In genomic region chr4:115057674-115058316, GRCm38 (mm10) we compare ENCODE assay signal across 8 mouse cellular contexts. TPM values are rescaled to one million over a fixed set of nuclear protein-coding genes. Genes with fewer than 3 reads are reported as not detected.
DNase-seq lines count a peak whose midpoint lies in the region; ATAC-seq lines count a peak whose summit lies in the region.

No protein-coding gene starts in this region.

- H3K9ac ChIP-seq in kidney, embryonic 16.5 days (replicated peaks; ENCODE audit: low read length): peak overlapping the region; percentile 50
- H3K9ac ChIP-seq in stomach, embryonic 16.5 days (ENCODE audit: low read length): peak overlapping the region; percentile 66

- no peaks in the 10 kb centered on the region for H3K9me3 ChIP-seq in kidney, embryonic 16.5 days (ENCODE audit: low read length)
- H3K9me3 ChIP-seq in embryonic facial prominence, embryonic 10.5 days: no peaks in the 10 kb centered on the region
- no peaks in the 10 kb centered on the region for H3K9me3 ChIP-seq in stomach, embryonic 16.5 days (replicated peaks; ENCODE audit: control insufficient read depth, low read length)

- DNase-seq in kidney, postnatal 14 days: no peak
- peak; percentile 70 for DNase-seq in embryonic facial prominence, embryonic 10.5 days (ENCODE audit: low spot score)
- peak; percentile 29 for DNase-seq in heart, postnatal 4 days
- peak; percentile 25 for DNase-seq in lung, postnatal 10 days
- DNase-seq in layer of hippocampus, postnatal 36 days: no peak
- no peak for DNase-seq in frontal cortex, adult 2 months (ENCODE audit: extremely low spot score in 1 of 2, low spot score in 1 of 2)

- H3K4me1 ChIP-seq in kidney, embryonic 16.5 days (ENCODE audit: insufficient read depth, low read length): peaks cover 14% of the 10 kb centered on the region
- peaks cover 23% of the 10 kb centered on the region for H3K4me1 ChIP-seq in embryonic facial prominence, embryonic 10.5 days
- peaks cover 20% of the 10 kb centered on the region for H3K4me1 ChIP-seq in stomach, embryonic 16.5 days (ENCODE audit: control insufficient read depth, insufficient read depth, low read length)

- H3K4me2 ChIP-seq in kidney, embryonic 16.5 days (replicated peaks; ENCODE audit: low read depth, low read length): peak overlapping the region; percentile 58
- H3K4me2 ChIP-seq in stomach, embryonic 16.5 days (ENCODE audit: low read depth, low read length): peak overlapping the region; percentile 64

- peak overlapping the region; percentile 69 for H3K27ac ChIP-seq in kidney, embryonic 16.5 days (ENCODE audit: low read length)
- H3K27ac ChIP-seq in embryonic facial prominence, embryonic 10.5 days (replicated peaks): peak overlapping the region; percentile 68
- no peak overlapping the region; the same call in none of the 2 replicates for H3K27ac ChIP-seq in stomach, embryonic 16.5 days (ENCODE audit: low read length)

- no peaks in the 10 kb centered on the region for H3K36me3 ChIP-seq in kidney, embryonic 16.5 days (ENCODE audit: insufficient read depth, low read length)
- no peaks in the 10 kb centered on the region for H3K36me3 ChIP-seq in embryonic facial prominence, embryonic 10.5 days (replicated peaks)
- no peaks in the 10 kb centered on the region for H3K36me3 ChIP-seq in stomach, embryonic 16.5 days (ENCODE audit: control insufficient read depth, insufficient read depth, low read length)

- 1% methylated on average over 33 of the region's 33 CpGs for WGBS in kidney, embryonic 16.5 days
- under 1% methylated on average over 33 of the region's 33 CpGs for WGBS in embryonic facial prominence, embryonic 10.5 days
- under 1% methylated on average over 33 of the region's 33 CpGs for WGBS in stomach, embryonic 16.5 days

- H3K27me3 ChIP-seq in kidney, embryonic 16.5 days (ENCODE audit: insufficient read depth, low read length): peaks cover 77% of the 10 kb centered on the region
- peaks cover 100% of the 10 kb centered on the region for H3K27me3 ChIP-seq in embryonic facial prominence, embryonic 10.5 days (replicated peaks; ENCODE audit: low read depth, poor library complexity, severe bottlenecking)
- peaks cover 88% of the 10 kb centered on the region for H3K27me3 ChIP-seq in stomach, embryonic 16.5 days (ENCODE audit: control insufficient read depth, insufficient read depth, low read length)

- no peak for ATAC-seq in kidney, embryonic 16.5 days (ENCODE audit: low FRiP score, low TSS enrichment)
- no peak for ATAC-seq in stomach, embryonic 16.5 days (ENCODE audit: insufficient read depth, low FRiP score)

- H3K4me3 ChIP-seq in kidney, embryonic 16.5 days (ENCODE audit: low read length): peak overlapping the region; percentile 49
- peak overlapping the region; percentile 52 for H3K4me3 ChIP-seq in embryonic facial prominence, embryonic 10.5 days
- H3K4me3 ChIP-seq in stomach, embryonic 16.5 days (replicated peaks; ENCODE audit: low read length): peak overlapping the region; percentile 47

RNA-seq across cellular contexts. Expression of gene Tal1, which starts 1.6 kb away (rescaled TPM):
- 1.2 and 1.3 TPM in 2 replicates for polyA plus RNA-seq in kidney, embryonic 16.5 days (2015; fragmentation: Nextera tagmentation; extraction: Ambion mirVana)
- polyA plus RNA-seq in embryonic facial prominence, embryonic 10.5 days (2016; fragmentation: Nextera tagmentation; extraction: Ambion mirVana): 1.7 and 1.9 TPM in 2 replicates
- 1 to 10 TPM; 5.5 to 7.0 TPM for total RNA-seq in heart, postnatal 4 days (2021)
- polyA plus RNA-seq in stomach, embryonic 16.5 days (2015; fragmentation: Nextera tagmentation; extraction: Ambion mirVana): 0.59 and 1.1 TPM in 2 replicates
- 1 to 10 TPM; 1.1 to 1.3 TPM for total RNA-seq in layer of hippocampus, postnatal 36 days (2021)
- 1.4 and 1.6 TPM in 2 replicates for polyA plus RNA-seq in frontal cortex, adult 2 months (2012; rRNA removed)

RNA-seq across cellular contexts. Expression of gene Pdzk1ip1, which starts 30.7 kb away (rescaled TPM):
- polyA plus RNA-seq in kidney, embryonic 16.5 days (2015; fragmentation: Nextera tagmentation; extraction: Ambion mirVana): 292 and 326 TPM in 2 replicates
- 6.3 and 6.7 TPM in 2 replicates for polyA plus RNA-seq in embryonic facial prominence, embryonic 10.5 days (2016; fragmentation: Nextera tagmentation; extraction: Ambion mirVana)
- under 1 TPM; 0.72 to 0.93 TPM for total RNA-seq in heart, postnatal 4 days (2021)
- 130 and 180 TPM in 2 replicates for polyA plus RNA-seq in stomach, embryonic 16.5 days (2015; fragmentation: Nextera tagmentation; extraction: Ambion mirVana)
- total RNA-seq in layer of hippocampus, postnatal 36 days (2021): under 1 TPM in 1 of 2 experiments, not detected in 1; 0.75 TPM
- 0.97 and 1.00 TPM in 2 replicates for polyA plus RNA-seq in frontal cortex, adult 2 months (2012; rRNA removed)

RNA-seq across cellular contexts. Expression of gene Stil, which starts 57.8 kb away (rescaled TPM):
- polyA plus RNA-seq in kidney, embryonic 16.5 days (2015; fragmentation: Nextera tagmentation; extraction: Ambion mirVana): 12.0 and 12.9 TPM in 2 replicates
- 19.3 and 20.5 TPM in 2 replicates for polyA plus RNA-seq in embryonic facial prominence, embryonic 10.5 days (2016; fragmentation: Nextera tagmentation; extraction: Ambion mirVana)
- 10 to 100 TPM; 10.4 to 12.6 TPM for total RNA-seq in heart, postnatal 4 days (2021)
- polyA plus RNA-seq in stomach, embryonic 16.5 days (2015; fragmentation: Nextera tagmentation; extraction: Ambion mirVana): 9.4 and 10.2 TPM in 2 replicates
- total RNA-seq in layer of hippocampus, postnatal 36 days (2021): under 1 TPM; 0.33 to 0.35 TPM
- 0.53 and 0.80 TPM in 2 replicates for polyA plus RNA-seq in frontal cortex, adult 2 months (2012; rRNA removed)

Comparison
In these comparisons a context has a peak if more than half of its experiments do, and no peak if none do; other contexts are left out.
1. DNase-seq: peak in embryonic facial prominence, embryonic 10.5 days (single experiment), heart, postnatal 4 days (single experiment) and lung, postnatal 10 days (single experiment); none in kidney, postnatal 14 days (single experiment), layer of hippocampus, postnatal 36 days (0 of 2) and frontal cortex, adult 2 months (0 of 2).
2. RNA of gene Pdzk1ip1, which starts 30.7 kb away (polyA plus RNA-seq): 292 to 326 TPM in kidney, embryonic 16.5 days and 130 to 180 TPM in stomach, embryonic 16.5 days; 6.3 to 6.7 TPM in embryonic facial prominence, embryonic 10.5 days and 0.97 to 1.00 TPM in frontal cortex, adult 2 months; every median in the first group is over 10 times any median in the second.
3. Peak in every context shown above with its lines, with median percentiles within 50 percentile points of each other: H3K4me3 ChIP-seq.